Mouse (Mus musculus) erythroblast, embryonic 14.5 days (primary cell): Measurements from ENCODE around the gene Tuba1a. TPM values are rescaled to one million over a fixed set of nuclear protein-coding genes. Genes with fewer than 3 reads are reported as not detected.
"Not testable (repeated sequence)": the region's sequence is repeated elsewhere in the genome, so short reads cannot be mapped to it uniquely, and the experiment has no call there.

ENCODE experiments used
- H3K27me3 ChIP-seq: 2 replicates; pipeline ENCODE4 v1.6.1; 2012; ENCODE audit warnings: inconsistent platforms; ENCODE audit not compliant: control insufficient read depth
- H3K36me3 ChIP-seq: 2 replicates; pipeline ENCODE4 v1.6.1; 2012; ENCODE audit warnings: mild to moderate bottlenecking, inconsistent platforms; ENCODE audit not compliant: control insufficient read depth
- H3K4me1 ChIP-seq: 2 replicates; pipeline ENCODE4 v1.6.1; 2012; ENCODE audit warnings: inconsistent platforms; ENCODE audit not compliant: control insufficient read depth
- H3K4me3 ChIP-seq: replicated peaks from 2 replicates; pipeline ENCODE3; 2012; ENCODE audit warnings: moderate library complexity, mild to moderate bottlenecking, inconsistent platforms
- H3K9me3 ChIP-seq: 2 replicates; pipeline ENCODE4 v1.6.1; 2012; ENCODE audit warnings: low read length, inconsistent platforms, mixed read lengths; ENCODE audit not compliant: control insufficient read depth
- GATA1 ChIP-seq: IDR thresholded peaks from 2 replicates; pipeline ENCODE4 v1.6.1; 2012; ENCODE audit warnings: low read length, inconsistent platforms, mixed read lengths
- TAL1 ChIP-seq: IDR thresholded peaks from 3 replicates; pipeline ENCODE4 v1.6.1; 2012; ENCODE audit warnings: low read length, inconsistent platforms, mixed read lengths
- polyA plus RNA-seq: library from polyadenylated mRNA; stranded (reverse); fragments of >175 nt; gene quantifications from 2 replicates; pipeline ENCODE4 v1.2.3, GENCODE M21; 2012

Gene Tuba1a
- polyA plus RNA-seq, 1 experiment: 4.0 TPM

DNA sequence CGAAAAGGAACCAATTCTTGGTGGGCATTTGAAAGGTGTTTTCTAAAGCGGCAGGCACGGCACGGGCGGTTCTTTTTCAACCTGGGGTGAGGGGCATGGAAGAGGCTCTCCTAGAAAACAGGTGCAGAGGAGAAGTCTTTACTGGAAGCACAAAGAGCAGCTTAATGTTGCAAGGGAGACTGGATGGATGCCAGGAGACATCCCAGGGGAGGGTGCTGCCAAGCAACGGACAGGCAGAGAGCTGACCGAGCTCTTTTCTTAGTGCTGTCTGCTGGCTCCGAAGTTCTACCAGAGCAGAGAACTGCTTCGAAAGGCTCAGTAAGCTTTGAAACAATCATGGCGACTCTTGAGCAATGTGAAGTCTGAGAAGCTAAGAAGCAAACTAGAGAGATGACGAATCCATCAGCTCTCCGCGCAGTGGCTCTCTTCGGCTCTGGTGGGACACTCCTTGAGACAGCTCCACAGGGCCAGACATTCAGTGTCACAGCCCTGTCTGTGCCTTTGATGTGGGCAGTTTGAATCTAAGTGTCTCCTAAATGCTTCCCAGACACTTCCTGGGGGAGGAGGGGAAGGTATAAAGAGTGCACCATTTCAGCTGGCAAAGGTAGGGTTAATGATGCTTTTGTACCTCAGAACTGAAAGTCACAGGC, 24.4 kb upstream of the Tuba1a start:
- no peaks in the 10 kb centered on the region; the same call in 1 of the 2 replicates for H3K4me1 ChIP-seq
- no peaks in the 10 kb centered on the region for H3K9me3 ChIP-seq
- no peaks in the 10 kb centered on the region for H3K36me3 ChIP-seq
- H3K4me3 ChIP-seq: no peak overlapping the region
- TF ChIP-seq TAL1 (no peak), GATA1 (no peak)
- H3K27me3 ChIP-seq: no peaks in the 10 kb centered on the region; the same call in 1 of the 2 replicates

GRCm38 (mm10) chr15:98976763-98977758, 23.6 kb upstream of the Tuba1a start:
- Histone ChIP-seq H3K9me3 (no peaks in the 10 kb centered on the region), H3K27me3 (no peaks in the 10 kb centered on the region; the same call in 1 of the 2 replicates), H3K4me3 (no peak overlapping the region), H3K36me3 (no peaks in the 10 kb centered on the region), H3K4me1 (no peaks in the 10 kb centered on the region; the same call in 1 of the 2 replicates)
- no peak for TF ChIP-seq GATA1
- TF ChIP-seq TAL1: no peak

- Histone ChIP-seq H3K36me3 (no peaks in the 10 kb centered on the region), H3K4me3 (no peak overlapping the region), H3K4me1 (no peaks in the 10 kb centered on the region), H3K27me3 (peaks cover 11% of the 10 kb centered on the region), H3K9me3 (no peaks in the 10 kb centered on the region)
- TF ChIP-seq TAL1 (no peak), GATA1 (no peak)
Observed at GRCm38 (mm10) chr15:98973015-98973614, 19.6 kb upstream of the Tuba1a start.

DNA sequence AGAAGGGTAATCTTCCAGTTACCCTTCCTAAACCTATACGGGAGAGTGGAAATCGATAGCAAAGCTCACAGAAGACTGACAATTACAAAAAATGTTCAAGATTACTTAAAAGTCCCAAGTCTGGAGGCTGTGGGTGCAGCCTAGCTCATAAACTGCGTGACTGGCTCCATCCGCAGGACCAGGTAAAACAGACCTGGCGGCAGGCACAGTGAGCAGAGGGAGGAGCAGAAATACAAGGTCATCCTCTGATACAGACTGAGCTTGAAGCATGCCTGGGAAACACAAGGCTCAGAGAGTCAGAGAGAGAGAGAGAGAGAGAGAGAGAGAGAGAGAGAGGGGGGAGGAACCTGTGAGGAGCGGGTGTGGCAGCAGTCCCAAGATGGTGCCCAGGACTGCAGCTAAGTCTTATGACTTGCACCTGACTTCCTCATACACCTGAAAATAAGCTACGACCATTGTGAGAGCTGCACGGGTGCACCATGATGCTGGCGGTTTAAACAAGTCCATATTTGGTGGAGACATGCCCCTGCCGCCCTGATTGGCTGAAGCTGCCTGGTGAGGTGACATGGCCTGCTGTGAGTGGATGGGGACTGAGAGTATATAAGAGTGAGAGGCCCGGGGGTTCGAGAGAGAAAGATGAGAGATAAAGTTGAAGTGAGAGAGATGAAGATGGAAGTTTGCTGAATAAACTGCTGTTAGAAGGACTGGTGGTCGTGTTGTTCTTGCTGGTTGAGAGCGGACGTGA, 18.2 kb upstream of the Tuba1a start:
- not testable (repeated sequence) for H3K36me3 ChIP-seq, H3K9me3 ChIP-seq, H3K4me1 ChIP-seq, H3K4me3 ChIP-seq
- peaks cover 13% of the 10 kb centered on the region for H3K27me3 ChIP-seq

GRCm38 (mm10) chr15:98971111-98971510, 17.6 kb upstream of the Tuba1a start:
- Histone ChIP-seq H3K4me1 (no peaks in the 10 kb centered on the region), H3K36me3 (no peaks in the 10 kb centered on the region), H3K27me3 (peaks cover 13% of the 10 kb centered on the region), H3K9me3 (no peaks in the 10 kb centered on the region), H3K4me3 (no peak overlapping the region)
- TF ChIP-seq GATA1 (no peak), TAL1 (no peak)

DNA sequence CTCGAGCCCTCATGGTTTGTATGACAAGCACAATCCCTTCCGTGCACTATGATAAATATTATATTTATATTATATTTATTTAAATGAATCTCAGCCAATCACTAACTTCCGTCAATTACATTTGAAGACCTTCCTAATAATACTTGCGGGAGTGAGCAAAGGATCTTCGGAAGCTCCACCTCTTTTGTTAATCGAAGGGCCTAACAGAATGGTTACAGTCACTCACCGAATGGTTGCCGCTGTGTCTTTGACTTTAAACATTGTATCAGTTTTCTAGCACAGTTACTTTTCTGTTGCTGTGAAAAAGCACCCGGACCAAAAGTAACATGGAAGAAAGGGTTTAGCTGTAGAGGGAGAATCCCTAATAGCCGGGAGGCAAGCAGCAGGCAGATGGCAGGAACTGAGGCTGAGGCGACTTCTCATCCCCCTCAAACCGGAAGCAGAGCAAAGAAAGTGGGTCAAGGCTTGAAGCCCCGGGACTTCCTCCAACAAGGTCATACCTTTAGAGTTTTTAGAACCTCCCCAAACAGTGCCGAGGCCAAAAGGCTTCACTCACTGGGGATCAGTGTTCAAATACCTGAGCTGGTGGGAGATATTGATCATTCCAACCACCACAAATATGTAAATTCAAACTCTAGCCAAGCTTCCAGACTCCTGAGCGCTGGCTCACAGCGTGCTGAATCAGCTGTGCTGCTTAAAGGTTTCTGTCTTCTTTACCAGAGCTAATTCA, 16.0 kb upstream of the Tuba1a start:
- no peak for TF ChIP-seq GATA1
- TF ChIP-seq TAL1: no peak
- H3K27me3 ChIP-seq: peaks cover 15% of the 10 kb centered on the region
- no peaks in the 10 kb centered on the region for H3K36me3 ChIP-seq
- no peak overlapping the region for H3K4me3 ChIP-seq
- H3K4me1 ChIP-seq: no peaks in the 10 kb centered on the region
- no peaks in the 10 kb centered on the region for H3K9me3 ChIP-seq

GRCm38 (mm10) chr15:98968701-98969371, 15.3 kb upstream of the Tuba1a start:
- Histone ChIP-seq H3K4me3 (no peak overlapping the region), H3K36me3 (no peaks in the 10 kb centered on the region), H3K4me1 (no peaks in the 10 kb centered on the region), H3K27me3 (peaks cover 15% of the 10 kb centered on the region), H3K9me3 (no peaks in the 10 kb centered on the region)
- TF ChIP-seq GATA1: no peak
- TF ChIP-seq TAL1: no peak

- Histone ChIP-seq H3K36me3 (no peaks in the 10 kb centered on the region), H3K4me1 (peaks cover 9% of the 10 kb centered on the region), H3K27me3 (peaks cover 16% of the 10 kb centered on the region), H3K4me3 (no peak overlapping the region), H3K9me3 (no peaks in the 10 kb centered on the region)
- TF ChIP-seq GATA1: no peak
Observed at GRCm38 (mm10) chr15:98959531-98959930, 6.0 kb upstream of the Tuba1a start.
